Mouse (Mus musculus): ENCODE results near the gene Cldn6. TPM values are rescaled to one million over a fixed set of nuclear protein-coding genes. Genes with fewer than 3 reads are reported as not detected.

The Cldn6 gene
- total and polyA plus RNA-seq, 3 experiments: not detected

- no peak overlapping the region for H3K4me3 ChIP-seq
- H3K27ac ChIP-seq: no peak overlapping the region
- no peaks in the 10 kb centered on the region for H3K79me2 ChIP-seq (replicated peaks; ENCODE audit: control insufficient read depth, insufficient read depth, low read length)
- no peaks in the 10 kb centered on the region for H3K27me3 ChIP-seq (ENCODE audit: control insufficient read depth, insufficient read depth, low read length)
- no peak for TF ChIP-seq EP300 (IDR thresholded peaks at IDR 0.05; ENCODE audit: insufficient read depth, low read depth, low read length)
- no peak for TF ChIP-seq POLR2A (IDR thresholded peaks at IDR 0.05; ENCODE audit: insufficient read depth, low read depth, low read length)
- TF ChIP-seq CTCF (IDR thresholded peaks at IDR 0.05): no peak
- no peak overlapping the region for H3K9ac ChIP-seq (ENCODE audit: low read depth, low read length)
- no peak for DNase-seq
- no peaks in the 10 kb centered on the region for H3K36me3 ChIP-seq (ENCODE audit: control insufficient read depth, insufficient read depth, low read length)
- 66% methylated on average over 6 of the region's 6 CpGs for WGBS
- intact Hi-C loops (cut with DNase I): no loop called here
- no peaks in the 10 kb centered on the region for H3K4me1 ChIP-seq (ENCODE audit: control insufficient read depth, insufficient read depth, low read length)
Observed at GRCm38 (mm10) chr17:23651363-23651762, 27.7 kb upstream of the Cldn6 start.

DNA sequence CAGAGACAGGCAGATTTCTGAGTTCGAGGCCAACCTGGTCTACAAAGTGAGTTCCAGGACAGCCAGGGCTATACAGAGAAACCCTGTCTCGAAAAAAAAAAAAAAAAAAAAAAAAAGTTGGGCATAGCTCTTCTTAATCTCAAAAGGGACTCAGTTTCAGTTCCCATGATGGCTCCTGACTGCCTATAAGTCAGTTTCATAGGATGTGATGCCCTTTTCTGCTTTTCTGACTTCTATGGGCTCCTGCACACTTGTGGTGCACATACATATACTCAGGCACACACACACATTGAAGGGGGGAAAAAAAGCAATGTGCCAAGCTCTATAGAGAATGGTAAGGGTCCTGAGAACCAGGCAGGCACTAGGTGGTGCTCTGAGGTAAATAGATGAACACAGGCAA lies 25.7 kb upstream of the Cldn6 start:
- Histone ChIP-seq H3K4me3 (no peak overlapping the region), H3K79me2 (replicated peaks; ENCODE audit: control insufficient read depth, insufficient read depth, low read length) (no peaks in the 10 kb centered on the region), H3K36me3 (ENCODE audit: control insufficient read depth, insufficient read depth, low read length) (no peaks in the 10 kb centered on the region), H3K27me3 (ENCODE audit: control insufficient read depth, insufficient read depth, low read length) (no peaks in the 10 kb centered on the region), H3K9ac (ENCODE audit: low read depth, low read length) (no peak overlapping the region), H3K27ac (no peak overlapping the region), H3K4me1 (ENCODE audit: control insufficient read depth, insufficient read depth, low read length) (no peaks in the 10 kb centered on the region)
- 46% methylated on average over 2 of the region's 2 CpGs for WGBS
- intact Hi-C loops (cut with DNase I): no loop called here
- DNase-seq: no peak
- TF ChIP-seq EP300 (IDR thresholded peaks at IDR 0.05; ENCODE audit: insufficient read depth, low read depth, low read length) (no peak), CTCF (IDR thresholded peaks at IDR 0.05) (peak; percentile 17; the same call in 1 of the 2 replicates)

GRCm38 (mm10) chr17:23654001-23654400 lies 25.0 kb upstream of the Cldn6 start:
- Histone ChIP-seq H3K79me2 (replicated peaks; ENCODE audit: control insufficient read depth, insufficient read depth, low read length) (no peaks in the 10 kb centered on the region), H3K27me3 (ENCODE audit: control insufficient read depth, insufficient read depth, low read length) (no peaks in the 10 kb centered on the region), H3K4me3 (no peak overlapping the region), H3K4me1 (ENCODE audit: control insufficient read depth, insufficient read depth, low read length) (no peaks in the 10 kb centered on the region), H3K27ac (no peak overlapping the region), H3K36me3 (ENCODE audit: control insufficient read depth, insufficient read depth, low read length) (no peaks in the 10 kb centered on the region), H3K9ac (ENCODE audit: low read depth, low read length) (no peak overlapping the region)
- intact Hi-C loops (cut with DNase I): no loop called here
- WGBS: 48% methylated on average over 6 of the region's 6 CpGs
- TF ChIP-seq POLR2A (IDR thresholded peaks at IDR 0.05; ENCODE audit: insufficient read depth, low read depth, low read length) (no peak), EP300 (IDR thresholded peaks at IDR 0.05; ENCODE audit: insufficient read depth, low read depth, low read length) (no peak), CTCF (IDR thresholded peaks at IDR 0.05) (no peak)
- no peak for DNase-seq

- 40% methylated on average over 2 of the region's 2 CpGs for WGBS
- no peak for TF ChIP-seq POLR2A (IDR thresholded peaks at IDR 0.05; ENCODE audit: insufficient read depth, low read depth, low read length)
- no peak for TF ChIP-seq CTCF (IDR thresholded peaks at IDR 0.05)
- TF ChIP-seq EP300 (IDR thresholded peaks at IDR 0.05; ENCODE audit: insufficient read depth, low read depth, low read length): no peak
- H3K4me3 ChIP-seq: no peak overlapping the region
Observed at GRCm38 (mm10) chr17:23654410-23654809, 24.6 kb upstream of the Cldn6 start.

GRCm38 (mm10) chr17:23658450-23658849 lies 20.6 kb upstream of the Cldn6 start:
- intact Hi-C loops (cut with DNase I): no loop called here
- no peaks in the 10 kb centered on the region for H3K79me2 ChIP-seq (replicated peaks; ENCODE audit: control insufficient read depth, insufficient read depth, low read length)
- H3K36me3 ChIP-seq (ENCODE audit: control insufficient read depth, insufficient read depth, low read length): no peaks in the 10 kb centered on the region
- H3K9ac ChIP-seq (ENCODE audit: low read depth, low read length): no peak overlapping the region
- 90% methylated on average over 3 of the region's 3 CpGs for WGBS
- H3K4me1 ChIP-seq (ENCODE audit: control insufficient read depth, insufficient read depth, low read length): no peaks in the 10 kb centered on the region
- TF ChIP-seq EP300 (IDR thresholded peaks at IDR 0.05; ENCODE audit: insufficient read depth, low read depth, low read length): no peak
- TF ChIP-seq POLR2A (IDR thresholded peaks at IDR 0.05; ENCODE audit: insufficient read depth, low read depth, low read length): no peak
- TF ChIP-seq CTCF (IDR thresholded peaks at IDR 0.05): no peak
- no peak overlapping the region for H3K4me3 ChIP-seq
- peaks cover 2% of the 10 kb centered on the region; the same call in 1 of the 2 replicates for H3K27me3 ChIP-seq (ENCODE audit: control insufficient read depth, insufficient read depth, low read length)
- DNase-seq: no peak
- H3K27ac ChIP-seq: no peak overlapping the region

More at GRCm38 (mm10) chr17:23654410-23654809, 24.6 kb upstream of the Cldn6 start:
- Histone ChIP-seq H3K27ac (no peak overlapping the region), H3K27me3 (ENCODE audit: control insufficient read depth, insufficient read depth, low read length) (no peaks in the 10 kb centered on the region), H3K79me2 (replicated peaks; ENCODE audit: control insufficient read depth, insufficient read depth, low read length) (no peaks in the 10 kb centered on the region), H3K4me1 (ENCODE audit: control insufficient read depth, insufficient read depth, low read length) (no peaks in the 10 kb centered on the region), H3K9ac (ENCODE audit: low read depth, low read length) (no peak overlapping the region), H3K36me3 (ENCODE audit: control insufficient read depth, insufficient read depth, low read length) (no peaks in the 10 kb centered on the region)
- intact Hi-C loops (cut with DNase I): no loop called here
- no peak for DNase-seq

DNA sequence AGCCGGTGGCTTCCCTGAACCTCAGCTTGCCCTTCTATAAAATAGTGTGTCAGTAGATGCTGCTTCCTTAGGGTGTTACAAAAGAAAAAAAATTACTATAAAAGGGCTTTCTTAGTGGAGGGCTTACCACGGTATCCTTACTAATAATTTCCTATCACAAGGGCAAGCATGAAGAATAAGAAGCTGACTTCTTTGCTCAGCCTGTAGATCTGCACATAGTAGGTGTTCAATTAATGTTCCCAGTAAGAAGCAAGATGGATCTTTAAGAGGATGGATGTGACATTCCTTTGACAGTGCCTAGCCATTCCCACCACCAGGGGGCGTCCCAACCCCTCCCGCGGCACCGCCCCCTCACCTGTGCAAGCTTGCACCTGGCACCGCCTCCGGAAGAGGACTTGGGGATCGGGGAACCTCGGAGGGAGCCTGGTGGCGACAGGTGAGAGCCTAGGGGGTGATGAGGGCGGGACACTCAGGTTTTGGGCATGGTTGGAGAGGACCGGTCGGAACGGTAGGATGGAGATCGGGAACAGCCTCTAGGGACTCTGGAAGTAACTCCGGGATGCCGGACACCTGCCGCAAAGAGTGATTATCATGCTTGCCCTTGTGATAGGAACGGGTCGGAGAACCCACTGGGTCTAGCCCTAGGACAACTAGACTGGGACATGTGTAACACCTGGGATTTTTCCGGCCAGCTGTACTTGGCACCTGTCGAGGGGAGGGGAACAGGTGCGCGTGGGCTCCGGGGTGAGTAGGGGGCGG lies 18.8 kb upstream of the Cldn6 start, which contains the start of gene Bicdl2:
Gene Bicdl2, plus strand, starts transcription at position 390 of the 759 bp plus-strand sequence.
- H3K4me1 ChIP-seq (ENCODE audit: control insufficient read depth, insufficient read depth, low read length): no peaks in the 10 kb centered on the region
- peak; percentile 37 to 49 for DNase-seq
- H3K36me3 ChIP-seq (ENCODE audit: control insufficient read depth, insufficient read depth, low read length): no peaks in the 10 kb centered on the region
- no peak within 1 kb of the TSS for H3K4me3 ChIP-seq
- H3K27ac ChIP-seq: no peak within 1 kb of the TSS
- TF ChIP-seq CTCF (IDR thresholded peaks at IDR 0.05) (peak; percentile 75), EP300 (IDR thresholded peaks at IDR 0.05; ENCODE audit: insufficient read depth, low read depth, low read length) (no peak)
- H3K9ac ChIP-seq (ENCODE audit: low read depth, low read length): no peak within 1 kb of the TSS
- H3K27me3 ChIP-seq (ENCODE audit: control insufficient read depth, insufficient read depth, low read length): peaks cover 2% of the 10 kb centered on the region; the same call in 1 of the 2 replicates
- intact Hi-C loops (cut with DNase I): loop anchor here (2.0 kb wide), 1 partner anchor 47 kb away; no protein-coding TSS in a partner anchor
- 7% methylated on average over 27 of the region's 27 CpGs for WGBS
- no peaks in the 10 kb centered on the region for H3K79me2 ChIP-seq (replicated peaks; ENCODE audit: control insufficient read depth, insufficient read depth, low read length)
